Mouse (Mus musculus) kidney, adult 2 months (tissue): ENCODE measurements around the gene L3mbtl3.

Experiments used
- CTCF ChIP-seq: fragments of 200-500 bp; conservative IDR thresholded peaks from 2 replicates; pipeline ENCODE4 v1.5.1; 2011; ENCODE audit warnings: low read depth, mild to moderate bottlenecking, control low read depth, low read length, moderate library complexity, mixed read lengths; ENCODE audit not compliant: insufficient read depth, insufficient read length
- POLR2A ChIP-seq: fragments of 200-500 bp; IDR thresholded peaks from one replicate; pipeline ENCODE4 v1.6.1; 2011; ENCODE audit warnings: low read depth, low read length, control low read depth

DNA sequence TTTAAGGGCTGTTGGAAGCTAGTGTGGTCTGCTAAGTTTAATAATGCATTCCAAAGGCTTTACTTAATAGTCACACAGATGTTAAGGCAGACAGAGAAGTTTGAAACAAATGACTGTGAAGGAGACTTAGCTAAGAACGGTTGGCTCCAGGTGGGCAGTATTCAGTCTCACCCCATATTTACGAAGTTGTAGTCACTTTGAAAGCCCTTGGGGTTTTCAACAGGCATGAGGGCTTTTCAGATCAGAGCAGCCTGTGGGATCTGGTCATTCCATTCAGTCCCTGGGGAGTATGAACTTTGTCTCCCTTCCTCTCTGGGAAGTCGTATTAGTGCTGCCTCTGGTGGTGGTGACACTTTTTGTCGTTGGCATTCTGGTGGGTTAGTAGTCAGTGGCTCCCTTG, 137.2 kb downstream of the L3mbtl3 start:
- TF ChIP-seq CTCF: no peak
- no peak for TF ChIP-seq POLR2A
